Mouse (Mus musculus): ENCODE measurements around the gene Npc2. TPM values are rescaled to one million over a fixed set of nuclear protein-coding genes. Genes with fewer than 3 reads are reported as not detected.
A peak's percentile ranks its signal among the peaks of the same experiment; 100 is the strongest.

Npc2 gene
- total and polyA plus RNA-seq, 3 experiments, result 27.2 to 72.3 (median 27.6) TPM

GRCm38 (mm10) chr12:84806010-84806409, 33.1 kb upstream of the Npc2 start:
- 83% methylated on average over 1 of the region's 1 CpGs for WGBS
- intact Hi-C loops (cut with DNase I), result no loop called here
- no peak overlapping the region for H3K4me3 ChIP-seq
- peaks cover 4% of the 10 kb centered on the region; the same call in 1 of the 2 replicates for H3K4me1 ChIP-seq (ENCODE audit: control insufficient read depth, insufficient read depth, low read length)
- H3K27ac ChIP-seq, result no peak overlapping the region
- TF ChIP-seq CTCF (IDR thresholded peaks at IDR 0.05), result no peak
- no peak for TF ChIP-seq EP300 (IDR thresholded peaks at IDR 0.05; ENCODE audit: insufficient read depth, low read depth, low read length)
- no peak for TF ChIP-seq POLR2A (IDR thresholded peaks at IDR 0.05; ENCODE audit: insufficient read depth, low read depth, low read length)
- no peaks in the 10 kb centered on the region for H3K79me2 ChIP-seq (replicated peaks; ENCODE audit: control insufficient read depth, insufficient read depth, low read length)
- H3K27me3 ChIP-seq (ENCODE audit: control insufficient read depth, insufficient read depth, low read length), result no peaks in the 10 kb centered on the region
- no peak overlapping the region for H3K9ac ChIP-seq (ENCODE audit: low read depth, low read length)
- H3K36me3 ChIP-seq (ENCODE audit: control insufficient read depth, insufficient read depth, low read length), result no peaks in the 10 kb centered on the region
- DNase-seq, result no peak

GRCm38 (mm10) chr12:84805228-84805842, 32.4 kb upstream of the Npc2 start:
- TF ChIP-seq POLR2A (IDR thresholded peaks at IDR 0.05; ENCODE audit: insufficient read depth, low read depth, low read length), result no peak
- TF ChIP-seq CTCF (IDR thresholded peaks at IDR 0.05), result no peak
- no peak for TF ChIP-seq EP300 (IDR thresholded peaks at IDR 0.05; ENCODE audit: insufficient read depth, low read depth, low read length)
- intact Hi-C loops (cut with DNase I), result no loop called here
- Histone ChIP-seq H3K27ac (no peak overlapping the region), H3K27me3 (ENCODE audit: control insufficient read depth, insufficient read depth, low read length) (no peaks in the 10 kb centered on the region), H3K4me3 (no peak overlapping the region), H3K36me3 (ENCODE audit: control insufficient read depth, insufficient read depth, low read length) (no peaks in the 10 kb centered on the region), H3K9ac (ENCODE audit: low read depth, low read length) (no peak overlapping the region), H3K79me2 (replicated peaks; ENCODE audit: control insufficient read depth, insufficient read depth, low read length) (no peaks in the 10 kb centered on the region), H3K4me1 (ENCODE audit: control insufficient read depth, insufficient read depth, low read length) (peaks cover 5% of the 10 kb centered on the region)
- DNase-seq, result no peak
- WGBS, result 50% methylated on average over 9 of the region's 9 CpGs

- peaks cover 7% of the 10 kb centered on the region for H3K4me1 ChIP-seq (ENCODE audit: control insufficient read depth, insufficient read depth, low read length)
- no peak for DNase-seq
- intact Hi-C loops (cut with DNase I), result no loop called here
- H3K27me3 ChIP-seq (ENCODE audit: control insufficient read depth, insufficient read depth, low read length), result no peaks in the 10 kb centered on the region
- no peak overlapping the region for H3K4me3 ChIP-seq
- no peaks in the 10 kb centered on the region for H3K36me3 ChIP-seq (ENCODE audit: control insufficient read depth, insufficient read depth, low read length)
- TF ChIP-seq POLR2A (IDR thresholded peaks at IDR 0.05; ENCODE audit: insufficient read depth, low read depth, low read length) (no peak), CTCF (IDR thresholded peaks at IDR 0.05) (no peak), EP300 (IDR thresholded peaks at IDR 0.05; ENCODE audit: insufficient read depth, low read depth, low read length) (no peak)
- no peaks in the 10 kb centered on the region for H3K79me2 ChIP-seq (replicated peaks; ENCODE audit: control insufficient read depth, insufficient read depth, low read length)
- WGBS, result 83% methylated on average over 3 of the region's 3 CpGs
- no peak overlapping the region for H3K27ac ChIP-seq
- no peak overlapping the region for H3K9ac ChIP-seq (ENCODE audit: low read depth, low read length)
These were observed 29.7 kb upstream of the Npc2 start for GRCm38 (mm10) chr12:84802625-84803024.

- no peak overlapping the region for H3K4me3 ChIP-seq
- peak in 1 of 2 experiments; percentile 41 for DNase-seq
- WGBS, result 63% methylated on average over 13 of the region's 13 CpGs
These were observed 28.7 kb upstream of the Npc2 start for GRCm38 (mm10) chr12:84801532-84802110.

GRCm38 (mm10) chr12:84800419-84800818, 27.5 kb upstream of the Npc2 start:
- Histone ChIP-seq H3K9ac (ENCODE audit: low read depth, low read length) (no peak overlapping the region), H3K36me3 (ENCODE audit: control insufficient read depth, insufficient read depth, low read length) (no peaks in the 10 kb centered on the region), H3K4me3 (no peak overlapping the region), H3K4me1 (ENCODE audit: control insufficient read depth, insufficient read depth, low read length) (peaks cover 5% of the 10 kb centered on the region), H3K27me3 (ENCODE audit: control insufficient read depth, insufficient read depth, low read length) (no peaks in the 10 kb centered on the region), H3K27ac (no peak overlapping the region), H3K79me2 (replicated peaks; ENCODE audit: control insufficient read depth, insufficient read depth, low read length) (no peaks in the 10 kb centered on the region)
- TF ChIP-seq EP300 (IDR thresholded peaks at IDR 0.05; ENCODE audit: insufficient read depth, low read depth, low read length) (no peak), POLR2A (IDR thresholded peaks at IDR 0.05; ENCODE audit: insufficient read depth, low read depth, low read length) (no peak), CTCF (IDR thresholded peaks at IDR 0.05) (no peak)
- intact Hi-C loops (cut with DNase I), result no loop called here
- 28% methylated on average over 4 of the region's 4 CpGs for WGBS
- peak in 1 of 2 experiments; percentile 54 for DNase-seq

More at GRCm38 (mm10) chr12:84801532-84802110, 28.7 kb upstream of the Npc2 start:
- no peak overlapping the region for H3K9ac ChIP-seq (ENCODE audit: low read depth, low read length)
- peaks cover 7% of the 10 kb centered on the region for H3K4me1 ChIP-seq (ENCODE audit: control insufficient read depth, insufficient read depth, low read length)
- H3K36me3 ChIP-seq (ENCODE audit: control insufficient read depth, insufficient read depth, low read length), result no peaks in the 10 kb centered on the region
- H3K27ac ChIP-seq, result no peak overlapping the region
- intact Hi-C loops (cut with DNase I), result no loop called here
- H3K27me3 ChIP-seq (ENCODE audit: control insufficient read depth, insufficient read depth, low read length), result no peaks in the 10 kb centered on the region
- H3K79me2 ChIP-seq (replicated peaks; ENCODE audit: control insufficient read depth, insufficient read depth, low read length), result no peaks in the 10 kb centered on the region
- no peak for TF ChIP-seq CTCF (IDR thresholded peaks at IDR 0.05)
- TF ChIP-seq EP300 (IDR thresholded peaks at IDR 0.05; ENCODE audit: insufficient read depth, low read depth, low read length), result no peak
- TF ChIP-seq POLR2A (IDR thresholded peaks at IDR 0.05; ENCODE audit: insufficient read depth, low read depth, low read length), result no peak

GRCm38 (mm10) chr12:84799086-84799485, 26.1 kb upstream of the Npc2 start:
- peaks cover 5% of the 10 kb centered on the region for H3K4me1 ChIP-seq (ENCODE audit: control insufficient read depth, insufficient read depth, low read length)
- H3K27me3 ChIP-seq (ENCODE audit: control insufficient read depth, insufficient read depth, low read length), result no peaks in the 10 kb centered on the region
- no peaks in the 10 kb centered on the region for H3K36me3 ChIP-seq (ENCODE audit: control insufficient read depth, insufficient read depth, low read length)
- H3K4me3 ChIP-seq, result no peak overlapping the region
- no peak overlapping the region for H3K9ac ChIP-seq (ENCODE audit: low read depth, low read length)
- DNase-seq, result no peak
- intact Hi-C loops (cut with DNase I), result no loop called here
- TF ChIP-seq EP300 (IDR thresholded peaks at IDR 0.05; ENCODE audit: insufficient read depth, low read depth, low read length) (no peak), POLR2A (IDR thresholded peaks at IDR 0.05; ENCODE audit: insufficient read depth, low read depth, low read length) (no peak), CTCF (IDR thresholded peaks at IDR 0.05) (no peak)
- no peak overlapping the region for H3K27ac ChIP-seq
- no peaks in the 10 kb centered on the region for H3K79me2 ChIP-seq (replicated peaks; ENCODE audit: control insufficient read depth, insufficient read depth, low read length)
- WGBS, result 91% methylated on average over 13 of the region's 13 CpGs

Data from heart, adult 2 months (tissue).